Mouse (Mus musculus) bone marrow macrophage, adult 2 months (primary cell): Measurements from ENCODE around the gene Smyd5.

Experiments
- CTCF ChIP-seq: IDR thresholded peaks from 2 replicates; pipeline ENCODE4 v1.5.1; 2012; ENCODE audit warnings: low read depth, mild to moderate bottlenecking, low read length, moderate library complexity
- POLR2A ChIP-seq: IDR thresholded peaks from 2 replicates; pipeline ENCODE4 v1.6.1; 2012; ENCODE audit warnings: mild to moderate bottlenecking, low read depth, low read length, borderline replicate concordance

DNA sequence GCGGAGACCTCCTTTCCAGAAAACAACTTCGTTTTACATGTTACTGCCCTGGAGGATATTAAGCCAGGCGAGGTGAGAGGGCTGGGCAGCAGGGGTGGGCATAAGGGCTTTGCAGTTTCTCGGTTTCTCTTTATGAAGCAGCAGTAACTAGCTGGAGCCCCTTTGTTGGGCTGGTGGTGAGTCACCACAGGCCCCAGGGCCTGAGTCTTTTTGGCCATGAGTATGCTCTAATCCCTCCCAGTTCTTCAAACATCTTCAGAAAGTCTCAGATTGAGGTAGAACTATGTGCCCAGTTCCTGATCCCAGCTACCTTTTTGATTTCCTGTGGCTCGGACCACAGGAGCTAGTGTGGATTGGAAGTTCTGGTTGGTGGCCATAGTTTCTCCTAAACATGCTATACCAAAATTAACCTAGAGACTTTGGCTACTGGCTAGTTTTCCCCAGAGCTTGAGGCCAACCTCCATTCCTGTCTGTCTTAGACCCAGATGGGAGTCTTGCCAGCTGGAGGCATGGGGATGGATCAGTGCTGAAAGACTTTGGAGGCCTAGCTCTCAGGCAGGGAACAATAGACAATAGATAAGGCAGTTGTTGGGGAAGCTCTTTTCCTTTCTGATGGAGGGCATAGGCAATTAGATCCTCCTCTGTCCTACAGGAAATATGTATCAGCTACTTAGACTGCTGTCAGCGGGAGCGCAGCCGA, 12.6 kb downstream of the Smyd5 start:
- TF ChIP-seq CTCF (no peak), POLR2A (no peak)
